Mouse (Mus musculus) right cerebral cortex, adult 2 months (tissue): Measurements from ENCODE around the gene Pcdh17.

Experiments
- DNase-seq, 2 experiments: peaks; one replicate each; pipeline ENCODE4 v3.0.0; 2021 to 2022; ENCODE audit warnings: low spot score in 2 of 2

Gene Pcdh17

GRCm38 (mm10) chr14:84477411-84477810, 34.0 kb downstream of the Pcdh17 start:
- no peak for DNase-seq

- no peak for DNase-seq
These were observed 37.2 kb downstream of the Pcdh17 start for GRCm38 (mm10) chr14:84480546-84480945.

DNA sequence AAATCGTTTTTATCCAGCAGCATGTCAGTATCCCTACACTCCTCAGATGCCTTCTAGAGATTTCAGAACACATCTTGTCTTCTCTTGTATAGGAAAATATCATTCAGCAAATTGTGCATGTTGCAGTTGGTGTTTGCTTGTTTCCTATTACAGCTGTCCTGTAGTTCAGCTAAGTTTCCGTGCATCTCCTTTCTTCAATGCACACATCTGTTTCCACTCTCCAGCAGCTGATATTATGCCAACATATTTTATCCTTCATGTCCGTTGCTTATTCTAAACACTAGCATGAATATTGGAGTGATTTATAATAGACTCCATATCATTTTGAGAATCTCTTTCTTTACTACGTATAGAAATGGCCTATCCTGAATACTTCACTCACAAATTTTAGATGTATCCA, 41.0 kb downstream of the Pcdh17 start:
- DNase-seq: no peak

- no peak for DNase-seq
These were observed 67.6 kb downstream of the Pcdh17 start for GRCm38 (mm10) chr14:84511010-84511409.

DNA sequence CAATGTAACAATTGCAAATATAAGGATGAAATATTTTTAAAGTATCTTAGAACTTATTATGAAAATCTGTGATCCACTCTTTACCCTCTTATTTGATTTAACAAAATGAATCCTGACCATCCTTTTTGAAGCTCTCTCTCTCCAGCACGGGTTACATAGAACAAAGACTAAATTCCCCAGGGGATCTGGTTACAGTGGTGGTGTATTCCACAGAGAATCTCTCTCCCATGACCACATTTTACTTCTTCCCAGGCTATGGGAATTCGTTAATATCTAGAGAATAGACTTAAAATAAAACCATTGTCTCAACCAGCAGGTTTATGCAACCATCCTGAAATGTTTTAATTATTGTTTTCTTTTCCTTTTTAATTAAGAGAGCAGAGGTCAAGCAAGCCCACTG, 89.0 kb downstream of the Pcdh17 start:
- DNase-seq: no peak

- DNase-seq: no peak
These were observed 91.9 kb downstream of the Pcdh17 start for GRCm38 (mm10) chr14:84535264-84535663.

- peak; percentile 31 to 33 for DNase-seq
These were observed 98.5 kb downstream of the Pcdh17 start for GRCm38 (mm10) chr14:84541838-84542237.

- no peak for DNase-seq
These were observed 102.6 kb downstream of the Pcdh17 start for GRCm38 (mm10) chr14:84545968-84546367.

- DNase-seq: peak; percentile 50 to 72
These were observed 104.3 kb downstream of the Pcdh17 start for GRCm38 (mm10) chr14:84547513-84548194.

DNA sequence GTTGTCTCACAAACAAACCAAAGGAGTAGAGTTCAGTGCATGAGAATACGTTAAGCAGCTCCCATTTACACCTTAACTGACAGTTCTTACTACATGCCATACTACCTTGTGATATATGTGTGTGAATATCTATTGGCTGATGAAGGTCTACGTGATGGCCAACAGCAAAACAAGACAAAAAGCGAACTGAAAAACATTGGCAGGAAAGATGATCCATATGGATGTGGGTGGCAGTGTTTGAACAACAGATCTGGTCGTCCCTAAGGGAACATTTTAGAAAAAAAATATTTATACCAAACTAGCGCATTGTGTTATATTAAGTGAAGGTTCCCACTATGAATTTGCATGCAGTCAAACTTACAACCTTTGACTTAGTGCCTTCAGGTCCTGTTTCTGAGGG, 108.2 kb downstream of the Pcdh17 start:
- DNase-seq: peak in 1 of 2 experiments; percentile 22

DNA sequence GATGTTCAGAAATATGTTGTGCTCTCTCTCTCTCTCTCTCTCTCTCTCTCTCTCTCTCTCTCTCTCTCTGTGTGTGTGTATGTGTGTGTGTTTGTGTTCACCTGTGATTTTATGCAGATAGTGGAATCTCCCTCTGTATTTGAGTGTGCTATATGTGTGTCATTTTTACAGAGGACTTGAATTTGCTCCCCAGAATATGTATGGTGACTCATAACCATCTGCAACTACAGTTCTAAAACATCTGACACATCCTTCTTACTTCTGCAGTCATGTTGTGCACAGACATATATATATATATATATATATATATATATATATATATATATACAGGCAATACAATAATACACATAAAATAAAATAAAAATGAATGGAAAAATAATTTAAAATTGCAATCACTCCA, 127.7 kb downstream of the Pcdh17 start:
- no peak for DNase-seq
